Mouse (Mus musculus): Measurements from ENCODE around the gene Mical2.

Gene Mical2

DNA sequence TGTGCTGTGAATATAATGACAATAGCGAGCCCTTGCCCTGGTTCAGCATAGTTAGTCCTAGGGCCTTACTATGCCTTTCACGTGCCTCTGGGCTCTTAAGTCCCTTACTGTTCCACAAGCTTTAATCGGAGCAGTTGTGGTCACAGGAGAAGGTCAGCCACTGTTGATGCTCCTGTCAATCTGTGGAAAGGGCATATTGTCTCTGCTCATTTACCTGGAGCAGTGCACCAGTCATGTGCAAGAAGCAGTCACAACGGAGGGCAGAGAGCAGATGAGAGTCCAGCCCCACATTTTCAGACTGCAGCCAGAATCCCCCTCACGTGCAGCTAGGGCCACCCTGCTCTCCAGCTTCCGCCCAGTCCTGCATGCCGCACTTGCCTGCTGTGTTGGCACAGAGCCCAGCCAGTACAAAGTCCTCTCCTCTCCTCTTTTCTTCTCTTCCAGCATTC, 128.9 kb downstream of the Mical2 start:
- DNase-seq (ENCODE audit: low spot score in 2 of 2), result no peak

DNA sequence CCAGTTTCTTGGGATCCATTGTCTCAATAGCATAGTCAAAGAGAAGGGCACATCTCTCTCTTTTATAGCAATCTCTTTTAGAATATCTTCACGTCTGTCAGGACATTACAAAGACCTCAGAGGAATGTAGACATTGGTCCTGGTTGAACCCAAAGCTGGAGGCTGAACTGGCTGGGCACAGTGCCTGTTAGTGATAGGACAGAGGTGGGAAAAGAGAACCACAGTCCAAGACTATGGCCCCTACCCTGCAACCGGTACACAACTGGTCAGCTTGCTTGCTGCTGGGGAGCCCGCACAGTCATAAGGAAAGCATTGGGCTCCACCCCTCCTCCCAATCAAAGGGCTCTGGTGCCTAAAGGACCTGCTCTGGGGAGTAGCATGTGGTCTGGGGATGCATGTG, 133.9 kb downstream of the Mical2 start:
- no peak for DNase-seq (ENCODE audit: low spot score in 2 of 2)

DNA sequence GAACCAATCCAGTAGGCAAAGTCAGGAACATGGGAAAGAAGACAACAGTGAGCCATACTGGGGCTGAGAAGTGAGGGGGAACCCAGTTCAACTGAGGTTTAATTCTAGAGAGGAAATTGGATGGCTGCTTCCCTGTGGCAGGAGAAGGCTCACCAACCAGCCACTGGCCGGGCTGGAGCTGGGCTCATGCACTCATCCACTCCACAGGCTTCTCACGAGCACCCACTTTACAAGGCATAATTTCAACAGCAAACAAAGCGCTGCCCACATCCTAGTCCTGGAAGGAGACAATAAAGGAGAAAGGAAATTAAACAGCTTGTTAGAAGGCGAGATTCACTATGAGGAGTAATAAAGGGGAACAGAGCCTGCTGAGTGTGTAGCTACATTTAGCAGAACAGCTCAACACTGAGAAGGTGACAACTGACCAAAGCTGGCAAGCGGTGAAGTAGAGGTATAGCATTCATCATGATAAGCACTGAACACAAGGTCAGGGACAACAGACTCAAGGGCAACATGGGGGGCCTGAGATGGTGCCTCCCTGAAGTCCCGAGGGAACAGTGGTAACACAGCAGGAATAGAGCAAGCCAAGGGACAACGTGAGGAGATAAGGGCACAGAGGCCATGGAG, 137.0 kb downstream of the Mical2 start:
- no peak for DNase-seq (ENCODE audit: low spot score in 2 of 2)

DNA sequence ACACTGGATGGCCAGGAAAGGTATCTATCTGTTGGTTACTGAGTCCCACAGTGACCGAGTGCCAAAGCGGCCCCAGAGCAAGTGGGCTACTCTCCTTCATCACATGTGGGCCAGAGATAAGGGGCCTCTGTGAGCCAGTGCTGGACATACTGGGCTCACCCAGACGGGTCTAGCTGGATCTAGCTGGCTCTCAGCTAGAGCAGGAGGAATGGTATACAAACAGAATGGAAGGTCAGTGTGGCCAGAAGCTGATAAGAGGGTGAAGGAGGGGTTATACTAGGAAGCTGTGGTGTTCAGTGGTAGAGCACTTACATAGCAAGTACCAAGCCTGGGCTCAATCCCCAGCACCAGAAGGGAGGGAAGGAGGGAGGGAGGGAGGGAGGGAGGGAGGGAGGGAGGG, 140.2 kb downstream of the Mical2 start:
- no peak for DNase-seq (ENCODE audit: low spot score in 2 of 2)

DNA sequence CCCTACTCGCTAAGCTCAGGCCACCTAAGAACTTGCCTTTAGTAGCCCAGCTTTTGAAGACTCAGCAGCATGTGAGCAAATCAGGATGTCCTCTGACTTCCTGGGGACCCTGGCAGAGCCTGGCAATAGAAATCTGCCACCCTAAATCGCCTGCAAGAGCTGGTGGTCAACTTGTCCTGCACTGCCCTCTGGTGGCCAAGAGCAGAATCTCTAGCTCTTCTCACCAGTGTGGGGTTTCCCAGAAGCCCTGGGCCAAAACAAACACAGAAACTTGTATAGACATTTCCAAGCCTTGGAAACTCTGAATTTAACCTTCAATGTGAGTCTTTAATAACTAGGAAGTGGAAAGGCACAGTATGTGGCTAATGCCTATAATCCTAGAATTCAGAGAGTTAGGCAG, 143.4 kb downstream of the Mical2 start:
- DNase-seq (ENCODE audit: low spot score in 2 of 2), result peak; percentile 81 to 88

DNA sequence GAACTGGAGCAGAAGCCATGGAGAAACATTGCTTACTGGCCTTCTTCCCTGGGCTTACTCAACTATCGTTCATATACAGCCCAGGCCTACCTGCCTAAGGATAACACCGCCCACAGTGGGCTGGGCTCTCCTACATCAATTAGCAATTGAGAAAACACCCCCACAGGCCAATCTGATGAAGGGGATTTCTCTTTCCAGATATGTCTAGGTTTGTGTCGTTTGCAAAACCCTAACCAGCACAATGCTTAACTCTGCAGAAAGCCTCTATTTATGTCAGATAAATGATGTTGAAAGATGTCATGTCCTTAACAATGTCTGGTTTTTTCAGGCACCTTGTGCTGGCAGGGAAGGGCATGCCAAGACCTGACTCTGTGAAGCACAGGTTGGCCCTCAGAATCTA, 144.3 kb downstream of the Mical2 start:
- no peak for DNase-seq (ENCODE audit: low spot score in 2 of 2)

DNA sequence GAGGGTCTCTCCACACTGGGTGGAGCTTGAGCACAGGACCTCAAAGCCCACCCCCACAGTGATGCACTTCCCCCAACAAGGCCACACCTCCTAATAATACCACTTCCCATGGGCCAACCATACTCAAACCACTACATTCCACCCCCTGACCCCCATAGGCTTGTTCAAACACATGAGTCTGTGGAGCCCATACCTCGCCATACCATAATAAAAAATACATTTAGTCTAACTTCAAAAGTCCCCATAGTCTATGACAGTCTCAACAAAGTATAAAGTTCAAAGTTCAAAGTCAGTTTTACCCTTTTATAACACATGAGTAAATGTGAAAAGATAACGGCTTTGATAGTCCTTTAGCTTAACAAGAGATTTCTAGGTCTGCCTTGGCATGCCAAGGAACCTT, 145.7 kb downstream of the Mical2 start:
- DNase-seq (ENCODE audit: low spot score in 2 of 2), result no peak

DNA sequence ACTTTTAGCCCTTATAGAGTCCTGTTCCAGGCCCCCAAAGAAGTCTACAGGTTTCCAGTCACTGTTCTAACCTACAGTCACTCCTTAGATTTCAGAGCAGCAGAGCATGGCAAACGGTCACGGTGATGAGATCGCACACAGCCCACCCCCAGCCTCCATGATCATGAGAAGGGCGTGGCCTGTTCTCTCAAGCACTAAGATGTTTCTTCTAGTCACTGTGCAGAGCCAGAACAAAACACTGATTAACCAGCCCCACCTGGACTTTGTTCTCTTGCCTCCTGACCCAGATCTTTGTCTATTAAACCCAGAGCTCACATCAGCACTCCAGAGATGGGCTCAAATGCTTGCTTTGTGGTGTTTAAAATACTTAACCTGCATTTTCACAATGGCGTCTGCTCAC, 148.4 kb downstream of the Mical2 start:
- no peak for DNase-seq (ENCODE audit: low spot score in 2 of 2)

DNA sequence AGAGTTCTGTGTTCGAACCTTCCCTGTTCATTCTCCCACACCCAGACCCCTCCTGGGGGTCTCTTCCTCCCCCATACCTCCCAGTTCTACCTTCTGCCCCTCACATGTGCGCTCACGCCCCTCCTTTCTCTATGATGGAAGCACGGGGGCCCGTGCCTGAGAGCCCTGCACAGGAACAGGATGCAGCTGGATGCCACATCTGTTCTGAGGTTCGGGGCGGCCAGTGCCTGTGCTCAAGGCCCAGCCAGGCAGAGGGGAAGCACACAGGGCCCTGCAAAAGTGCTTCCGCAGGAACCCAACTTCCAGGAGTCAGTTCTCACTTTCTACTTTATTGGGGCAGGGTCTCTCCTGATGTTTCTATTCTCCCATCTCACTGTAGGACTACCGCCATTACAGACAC, 149.4 kb downstream of the Mical2 start:
- no peak for DNase-seq (ENCODE audit: low spot score in 2 of 2)

DNA sequence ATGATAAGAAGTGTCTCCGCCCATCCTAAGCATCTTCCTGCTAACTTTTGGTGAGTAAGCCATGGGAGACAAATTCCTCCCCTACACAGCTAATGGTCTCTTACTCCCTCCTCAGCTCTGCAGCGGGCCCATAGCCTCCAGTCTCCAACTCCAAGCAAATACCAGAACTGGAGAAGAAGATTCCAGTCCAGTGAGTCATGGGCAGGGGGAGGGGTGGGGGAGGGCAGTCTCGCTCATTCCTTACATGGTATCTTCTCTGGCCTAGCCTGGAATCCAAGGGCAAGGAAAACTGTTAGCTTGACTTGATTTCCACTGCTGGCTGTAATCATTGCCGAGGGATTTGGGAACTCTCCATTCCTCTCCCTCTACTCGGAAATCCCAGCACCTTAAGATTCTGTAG, 150.2 kb downstream of the Mical2 start:
- no peak for DNase-seq (ENCODE audit: low spot score in 2 of 2)

DNA sequence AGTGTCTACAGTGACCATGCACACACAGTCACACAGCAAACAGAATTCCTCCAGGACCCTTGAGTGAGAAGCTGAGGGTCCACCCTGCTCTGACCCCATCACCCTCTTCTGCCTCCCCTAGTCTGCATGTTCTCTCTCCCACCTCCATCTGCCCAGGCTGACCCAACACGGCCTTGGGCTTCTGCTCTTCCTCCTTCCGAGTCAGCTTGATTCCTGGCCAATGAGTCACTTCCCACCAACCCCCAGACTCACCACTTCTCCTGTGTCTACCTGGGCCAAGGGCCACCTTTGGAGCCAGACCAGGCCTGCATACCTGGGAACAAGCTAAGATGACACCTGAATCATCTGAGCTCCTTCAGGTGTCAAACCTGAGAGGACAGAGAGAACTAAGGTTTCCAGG, 151.0 kb downstream of the Mical2 start:
- DNase-seq (ENCODE audit: low spot score in 2 of 2), result no peak

DNA sequence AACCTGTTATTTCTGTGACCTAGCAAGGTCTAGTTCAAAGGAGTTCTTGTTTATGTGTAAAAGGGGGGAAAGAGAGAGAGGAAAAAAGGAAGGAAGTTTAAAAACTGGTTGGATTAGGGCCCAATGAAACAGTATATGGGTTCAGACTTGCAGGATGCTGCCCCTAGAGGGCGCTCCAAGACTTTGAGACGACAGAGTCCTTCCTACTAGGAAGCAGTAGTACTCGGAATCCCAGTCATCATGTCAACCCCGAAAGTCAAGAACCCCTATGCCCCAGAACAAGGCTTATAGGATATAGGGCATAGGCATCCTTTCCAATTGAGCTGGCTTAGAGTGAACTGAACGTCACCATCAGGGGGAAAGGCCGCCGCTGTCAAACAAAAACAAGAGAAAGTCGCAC, 151.7 kb downstream of the Mical2 start:
- peak; percentile 53 to 74 for DNase-seq (ENCODE audit: low spot score in 2 of 2)

DNA sequence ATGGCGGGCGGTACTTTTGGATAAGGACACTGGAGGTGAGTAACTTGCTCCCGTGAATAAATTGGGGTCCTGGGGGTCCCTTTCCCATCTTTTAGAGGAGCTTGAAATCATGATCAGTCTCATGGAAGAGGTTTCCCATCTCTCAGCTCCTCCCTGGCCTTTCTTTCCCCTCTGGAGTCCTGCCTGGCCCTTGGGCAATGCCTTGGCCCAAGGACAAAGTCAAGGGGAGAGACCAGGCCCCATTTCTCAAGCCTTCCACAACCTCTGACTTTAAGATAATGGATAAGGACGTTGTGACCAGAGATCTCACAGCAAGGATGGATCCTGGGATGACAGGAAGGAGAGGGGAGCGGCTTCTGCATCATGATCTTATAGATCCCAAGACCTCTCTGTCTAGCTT, 152.4 kb downstream of the Mical2 start:
- DNase-seq (ENCODE audit: low spot score in 2 of 2), result peak in 1 of 2 experiments; percentile 31

DNA sequence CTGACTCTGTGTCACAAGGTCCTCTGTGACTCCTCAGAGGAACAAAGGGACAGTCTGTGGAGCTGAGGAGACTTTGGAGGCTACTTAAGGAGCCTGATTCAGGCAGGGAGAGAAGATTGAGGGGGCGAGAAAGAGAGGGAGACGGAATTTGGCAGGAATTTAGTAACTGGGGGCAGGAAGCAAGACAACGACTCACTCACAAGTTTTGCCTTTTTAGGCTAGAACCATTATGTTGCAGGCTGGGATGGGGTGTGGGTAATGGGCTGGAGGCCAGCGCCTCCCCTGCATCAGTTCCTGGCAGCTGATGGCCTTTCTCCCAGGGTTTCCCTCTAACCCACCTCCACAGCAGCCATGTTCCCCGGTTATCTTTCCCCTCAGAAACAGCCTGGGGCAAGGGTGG, 152.8 kb downstream of the Mical2 start:
- no peak for DNase-seq (ENCODE audit: low spot score in 2 of 2)

DNA sequence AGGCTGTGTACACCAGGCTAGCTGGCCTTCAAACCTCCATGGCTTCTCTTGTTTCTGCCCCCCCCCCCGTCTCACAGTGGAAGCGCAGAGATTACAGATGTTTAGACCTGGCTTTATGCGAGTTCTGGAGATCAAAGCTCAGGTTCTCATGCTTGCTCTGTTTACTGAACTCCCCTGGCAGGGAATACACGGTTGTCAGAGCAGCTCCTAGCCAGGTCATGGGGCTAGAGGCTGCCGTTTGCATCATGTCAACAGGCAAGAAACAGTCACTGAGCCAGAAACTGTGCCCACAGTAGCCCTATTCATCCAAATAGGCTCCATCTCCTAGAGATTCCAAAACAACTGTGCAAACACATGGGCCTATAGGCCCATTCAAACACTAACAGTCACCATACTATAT, 160.9 kb downstream of the Mical2 start:
- DNase-seq (ENCODE audit: low spot score in 2 of 2), result no peak

DNA sequence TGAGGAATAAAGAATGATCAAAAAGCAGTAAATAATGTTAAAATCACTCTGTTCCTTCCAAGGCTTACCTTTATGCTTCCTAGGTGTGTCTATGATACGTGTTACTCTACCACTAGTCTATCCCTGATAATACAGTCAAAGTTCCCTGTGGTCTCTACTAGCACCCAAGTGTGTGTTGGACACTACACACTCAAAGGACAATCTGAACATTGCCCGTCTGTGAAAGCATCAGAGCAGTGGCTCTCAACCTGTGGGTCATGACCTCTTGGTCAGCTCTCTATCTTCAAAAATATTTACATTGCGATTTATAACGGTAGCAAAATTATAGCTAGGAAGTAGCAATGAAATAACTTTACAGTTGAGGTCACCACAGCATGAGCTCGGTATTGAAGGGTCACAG, 162.2 kb downstream of the Mical2 start:
- no peak for DNase-seq (ENCODE audit: low spot score in 2 of 2)

DNA sequence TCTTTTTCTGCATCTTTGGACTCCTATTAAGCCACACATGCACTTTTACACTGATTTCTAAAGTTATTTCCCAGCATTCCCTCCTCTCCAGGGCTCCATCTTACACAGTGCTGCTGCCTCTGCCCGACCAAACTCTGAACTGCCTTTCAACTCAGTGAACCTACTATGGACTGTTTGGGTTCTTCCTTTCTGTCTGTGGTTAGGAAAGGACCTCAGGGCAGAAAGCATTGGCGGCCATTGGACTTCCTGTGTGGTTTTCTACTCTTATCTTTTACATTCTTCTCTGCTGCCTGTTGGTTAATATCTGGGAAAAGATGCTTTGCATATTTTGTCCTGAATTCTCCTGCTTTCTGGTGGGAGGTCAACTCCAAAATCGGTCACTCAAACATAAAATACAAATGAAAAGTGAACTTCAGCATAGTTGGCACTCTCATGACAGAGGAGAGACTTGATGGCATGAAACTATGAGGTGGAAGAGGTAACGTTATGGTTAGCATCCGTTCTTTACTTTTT, 162.8 kb downstream of the Mical2 start:
- DNase-seq (ENCODE audit: low spot score in 2 of 2), result no peak

DNA sequence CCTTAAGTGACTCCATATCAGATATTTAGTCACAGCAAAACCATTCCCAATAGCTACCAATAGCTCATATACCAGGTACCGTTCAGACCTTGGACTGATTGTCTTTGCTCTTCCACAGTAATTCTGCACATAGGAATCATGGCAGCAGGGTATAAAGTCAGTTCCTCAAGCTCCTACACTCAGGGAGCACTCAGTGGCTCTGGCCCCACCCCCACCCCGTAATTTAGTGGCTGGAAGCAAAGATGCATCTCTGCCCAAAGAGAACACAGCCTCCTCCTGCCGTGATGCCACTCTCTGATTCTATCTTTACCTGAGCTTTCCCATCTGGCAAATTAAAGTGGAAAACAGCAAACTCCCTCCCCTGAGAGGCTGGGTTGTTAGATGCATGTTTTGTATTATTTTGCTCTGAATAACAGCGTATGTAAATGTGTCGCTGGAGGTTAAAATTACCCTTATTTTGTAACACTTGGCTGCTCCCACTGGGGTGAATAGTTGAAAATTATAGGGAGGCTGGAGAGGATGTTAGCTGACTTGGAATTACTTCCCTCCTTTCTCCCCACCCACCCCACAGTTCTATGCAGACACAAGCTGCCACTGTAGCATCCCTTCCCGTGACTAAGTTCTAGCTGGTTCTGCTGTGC, 164.1 kb downstream of the Mical2 start:
- DNase-seq (ENCODE audit: low spot score in 2 of 2), result no peak

DNA sequence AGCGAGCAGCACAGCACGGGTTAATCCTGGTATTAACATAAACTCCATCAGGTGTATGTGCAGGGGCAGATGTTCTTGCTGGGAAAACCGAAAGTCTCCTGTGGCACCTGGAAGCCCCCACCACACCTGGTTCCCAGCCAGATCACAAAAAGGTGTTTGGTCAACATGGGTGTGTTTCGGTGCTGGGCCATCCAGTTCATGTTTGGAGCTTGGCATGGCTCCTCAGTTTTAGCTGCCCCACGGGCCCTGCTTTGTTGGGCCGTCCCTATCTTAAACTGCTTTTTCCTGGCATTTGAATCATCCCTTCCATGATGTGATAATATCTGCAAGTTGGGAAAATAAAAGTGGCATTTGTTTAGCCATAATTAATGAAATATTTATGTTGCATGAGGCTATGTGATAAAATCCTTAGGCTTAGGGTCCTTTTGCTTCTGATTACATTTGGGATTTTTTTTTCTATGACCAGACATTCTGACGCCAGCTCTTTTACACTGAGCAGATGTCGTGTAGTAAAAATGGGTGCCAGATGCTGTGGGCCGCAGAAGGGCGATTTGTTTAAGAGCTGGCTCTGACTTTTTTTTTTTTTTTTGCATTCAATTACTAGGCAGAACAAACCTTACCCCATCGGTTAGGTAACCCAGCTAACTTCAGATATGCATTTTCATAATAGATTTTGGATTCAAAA, 164.7 kb downstream of the Mical2 start:
- no peak for DNase-seq (ENCODE audit: low spot score in 2 of 2)

DNA sequence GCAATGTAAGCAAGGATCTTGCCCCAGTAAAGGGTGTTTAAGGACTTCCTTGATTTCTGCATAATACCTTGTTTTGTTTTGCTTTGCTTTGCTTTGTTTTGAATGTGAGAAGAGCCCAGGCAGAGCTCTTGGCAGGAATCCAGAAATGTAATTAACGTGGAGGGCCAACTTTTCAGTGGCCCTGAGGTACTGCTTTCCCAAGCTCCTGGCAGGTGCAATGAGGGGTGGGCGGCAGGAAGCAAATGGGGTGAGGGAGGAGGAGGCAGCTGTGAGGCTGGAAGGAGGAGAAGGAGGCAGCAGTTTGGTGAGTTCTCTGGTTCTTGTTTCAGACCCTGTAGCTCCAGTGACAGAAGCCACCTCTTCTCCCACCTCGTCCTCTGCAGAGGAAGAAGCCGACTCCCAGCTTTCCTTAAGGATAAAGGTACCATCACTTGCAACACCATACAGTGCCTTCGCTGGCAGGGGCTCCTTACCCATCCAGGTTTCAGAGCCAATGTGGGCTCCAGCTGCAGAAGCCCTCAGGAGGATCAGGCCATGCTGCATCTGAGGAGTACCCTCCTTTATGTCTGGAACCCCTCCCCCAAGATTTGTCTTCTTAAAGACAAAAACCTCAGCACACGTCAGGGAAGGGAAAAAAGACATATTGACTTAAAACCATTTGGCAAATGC, 165.4 kb downstream of the Mical2 start:
- DNase-seq (ENCODE audit: low spot score in 2 of 2), result no peak

DNA sequence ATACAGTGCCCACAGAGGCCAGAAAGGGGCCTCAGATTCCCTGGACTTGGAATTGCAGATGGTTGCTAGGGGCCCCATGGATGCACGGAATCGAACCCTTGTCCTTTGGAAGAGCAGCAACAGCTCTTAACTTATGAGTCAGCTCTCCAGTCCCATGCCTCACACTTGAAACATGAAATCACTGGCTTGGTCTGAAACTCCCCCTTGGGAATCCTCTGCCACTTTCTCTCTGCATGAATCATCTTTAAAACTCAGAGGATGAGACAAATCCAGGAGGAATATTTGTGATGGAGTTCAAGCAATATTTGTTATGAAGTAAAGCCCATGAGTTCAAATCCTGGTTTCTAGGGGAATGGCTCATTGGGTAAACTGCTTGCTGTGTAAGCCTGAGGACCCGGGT, 172.1 kb downstream of the Mical2 start:
- no peak for DNase-seq (ENCODE audit: low spot score in 2 of 2)

DNA sequence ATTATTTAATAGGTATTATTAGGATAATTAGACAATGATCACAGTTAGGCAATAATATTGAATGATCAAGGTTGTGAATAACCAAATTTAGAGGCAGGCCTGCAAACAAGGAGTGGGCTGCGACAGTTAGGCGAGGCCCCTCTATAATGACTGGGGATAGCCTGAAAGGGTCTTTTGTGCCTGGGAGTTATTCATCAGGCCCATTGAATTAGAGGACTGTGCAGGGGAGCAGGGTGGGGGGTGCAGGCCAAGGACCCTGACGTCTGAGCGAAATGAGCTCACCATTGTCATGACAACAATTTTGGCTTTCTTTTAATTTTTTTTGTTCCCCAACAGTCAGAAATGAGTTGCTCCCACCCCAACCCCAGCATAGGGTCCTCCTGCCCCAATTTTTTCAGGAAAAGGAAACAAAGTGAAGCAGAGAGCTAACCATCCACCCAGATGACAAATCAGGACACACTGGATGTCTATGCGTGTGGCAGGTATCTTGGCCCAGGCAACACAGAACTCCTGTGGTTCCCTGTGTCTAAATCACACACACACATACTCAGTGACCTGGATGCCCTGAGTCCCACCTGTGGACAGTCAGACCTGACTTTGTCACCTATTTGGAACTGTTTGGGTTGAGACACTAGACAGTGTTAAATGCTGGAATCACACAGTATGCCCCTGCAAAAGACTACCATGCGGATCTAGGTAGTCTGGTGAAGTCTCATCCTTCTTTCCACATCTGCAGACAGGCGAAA, 173.9 kb downstream of the Mical2 start:
- DNase-seq (ENCODE audit: low spot score in 2 of 2), result no peak
